Mouse (Mus musculus): ENCODE measurements around the gene Usp35. TPM values are rescaled to one million over a fixed set of nuclear protein-coding genes. Genes with fewer than 3 reads are reported as not detected.

The Usp35 gene
- polyA plus RNA-seq, 2 experiments = 0.14 to 0.36 TPM

GRCm38 (mm10) chr7:97328891-97329588 lies 2.8 kb downstream of the Usp35 start:
- Histone ChIP-seq H3K9ac (replicated peaks) (no peak overlapping the region), H3K36me3 (replicated peaks; ENCODE audit: control insufficient read depth, insufficient read depth, low read depth) (no peaks in the 10 kb centered on the region), H3K27me3 (ENCODE audit: control insufficient read depth, insufficient read depth, low read length) (peaks cover 28% of the 10 kb centered on the region), H3K4me3 (ENCODE audit: insufficient read depth in 1 of 2, low read depth in 2 of 2, low read length in 2 of 2) (no peak overlapping the region), H3K9me3 (ENCODE audit: control insufficient read depth, low read length) (no peaks in the 10 kb centered on the region), H3K27ac (no peak overlapping the region), H3K4me1 (replicated peaks; ENCODE audit: control insufficient read depth in 2 of 2, insufficient read depth in 2 of 2, low read length in 1 of 2) (peaks cover 5 to 9% of the 10 kb centered on the region in 2 experiments), H3K4me2 (ENCODE audit: low read depth) (no peak overlapping the region)
- DNase-seq (ENCODE audit: low read depth in 3 of 3, low spot score in 3 of 3) (no peak), ATAC-seq (ENCODE audit: insufficient read depth) (no peak)
- TF ChIP-seq CTCF (IDR thresholded peaks at IDR 0.05; ENCODE audit: low read depth) (no peak), EP300 (IDR thresholded peaks at IDR 0.05; ENCODE audit: low read depth) (no peak)
- WGBS (ENCODE audit: insufficient replicate concordance) = 70% methylated on average over 13 of the region's 13 CpGs

DNA sequence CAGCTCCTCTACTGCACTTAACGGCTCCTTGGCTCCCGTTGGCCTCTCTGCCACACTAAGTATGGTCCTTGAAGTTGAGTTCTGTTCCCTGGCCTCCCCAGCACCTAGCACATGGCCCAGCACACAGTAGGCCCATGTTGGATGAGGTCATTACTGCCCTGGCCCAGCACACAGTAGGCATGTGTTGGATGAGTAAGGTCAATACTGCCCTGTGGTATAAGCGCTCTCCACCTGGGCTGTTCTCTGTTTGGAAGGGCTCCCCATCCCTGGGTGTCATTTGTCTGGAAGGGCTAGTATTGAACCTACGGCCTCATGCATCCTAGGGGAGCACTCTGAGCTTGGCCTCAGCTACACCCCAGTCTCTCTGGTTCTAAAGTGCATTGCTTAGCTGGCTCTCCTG lies 4.4 kb downstream of the Usp35 start:
- Histone ChIP-seq H3K4me3 (ENCODE audit: insufficient read depth in 1 of 2, low read depth in 2 of 2, low read length in 2 of 2) (no peak overlapping the region), H3K4me1 (replicated peaks; ENCODE audit: control insufficient read depth in 2 of 2, insufficient read depth in 2 of 2, low read length in 1 of 2) (peaks cover 0 to 4% of the 10 kb centered on the region in 2 experiments; a peak in 3 of 4 replicates), H3K27me3 (ENCODE audit: control insufficient read depth, insufficient read depth, low read length) (peaks cover 28% of the 10 kb centered on the region), H3K9ac (replicated peaks) (no peak overlapping the region), H3K27ac (no peak overlapping the region), H3K4me2 (ENCODE audit: low read depth) (no peak overlapping the region), H3K9me3 (ENCODE audit: control insufficient read depth, low read length) (no peaks in the 10 kb centered on the region), H3K36me3 (replicated peaks; ENCODE audit: control insufficient read depth, insufficient read depth, low read depth) (no peaks in the 10 kb centered on the region)
- DNase-seq (ENCODE audit: low read depth in 3 of 3, low spot score in 3 of 3) = no peak
- ATAC-seq (ENCODE audit: insufficient read depth) = no peak
- WGBS (ENCODE audit: insufficient replicate concordance) = 67% methylated on average over 4 of the region's 4 CpGs
- TF ChIP-seq CTCF (IDR thresholded peaks at IDR 0.05; ENCODE audit: low read depth) = no peak
- no peak for TF ChIP-seq EP300 (IDR thresholded peaks at IDR 0.05; ENCODE audit: low read depth)

DNA sequence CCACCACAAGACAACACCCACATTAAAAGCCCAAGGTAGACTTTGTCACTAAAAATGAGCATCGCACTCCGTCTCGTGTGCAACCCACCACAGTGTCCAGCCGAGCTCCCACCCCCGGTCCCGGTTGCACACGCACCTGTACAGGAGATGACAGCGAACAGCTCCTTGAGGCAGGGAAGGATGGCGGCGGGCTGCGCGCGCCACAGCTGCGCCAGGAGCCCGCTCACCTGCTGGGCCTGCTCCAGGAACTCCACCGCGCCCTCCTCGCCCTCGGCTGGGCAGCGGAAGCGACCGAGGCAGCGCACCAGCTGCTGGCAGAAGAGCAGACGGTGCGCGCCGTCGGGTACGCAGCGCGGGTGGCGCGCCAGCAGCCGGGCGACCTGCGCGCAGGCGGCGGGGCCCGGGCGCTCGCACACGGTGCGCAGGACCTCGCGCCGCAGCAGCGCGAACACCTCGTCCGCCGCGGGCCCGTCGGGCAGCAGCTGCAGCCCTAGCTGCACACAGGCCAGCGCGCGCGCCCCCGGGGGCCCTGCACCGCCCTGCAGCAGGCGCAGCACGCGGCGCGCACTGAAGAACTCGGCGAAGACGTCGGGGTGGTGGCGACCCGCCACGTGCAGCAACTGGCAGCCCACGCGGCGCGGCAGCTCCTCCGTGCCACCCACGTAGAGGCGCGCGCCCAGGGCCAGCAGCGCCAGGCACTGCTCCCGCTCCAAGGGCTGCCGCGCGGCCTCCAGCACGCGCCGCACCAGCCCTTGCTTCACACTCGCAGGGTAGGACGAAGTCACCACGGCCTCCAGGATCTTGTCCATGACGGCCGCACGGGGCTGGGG lies 6.4 kb downstream of the Usp35 start:
- Histone ChIP-seq H3K4me3 (ENCODE audit: insufficient read depth in 1 of 2, low read depth in 2 of 2, low read length in 2 of 2) (no peak overlapping the region), H3K27me3 (ENCODE audit: control insufficient read depth, insufficient read depth, low read length) (peaks cover 28% of the 10 kb centered on the region), H3K9ac (replicated peaks) (no peak overlapping the region), H3K27ac (no peak overlapping the region), H3K36me3 (replicated peaks; ENCODE audit: control insufficient read depth, insufficient read depth, low read depth) (no peaks in the 10 kb centered on the region), H3K4me2 (ENCODE audit: low read depth) (no peak overlapping the region), H3K4me1 (replicated peaks; ENCODE audit: control insufficient read depth in 2 of 2, insufficient read depth in 2 of 2, low read length in 1 of 2) (no peaks in the 10 kb centered on the region), H3K9me3 (ENCODE audit: control insufficient read depth, low read length) (no peaks in the 10 kb centered on the region)
- WGBS (ENCODE audit: insufficient replicate concordance) = 13% methylated on average over 89 of the region's 96 CpGs
- DNase-seq (ENCODE audit: low read depth in 3 of 3, low spot score in 3 of 3) = no peak
- ATAC-seq (ENCODE audit: insufficient read depth) = no peak
- TF ChIP-seq EP300 (IDR thresholded peaks at IDR 0.05; ENCODE audit: low read depth) (no peak), CTCF (IDR thresholded peaks at IDR 0.05; ENCODE audit: low read depth) (no peak)

DNA sequence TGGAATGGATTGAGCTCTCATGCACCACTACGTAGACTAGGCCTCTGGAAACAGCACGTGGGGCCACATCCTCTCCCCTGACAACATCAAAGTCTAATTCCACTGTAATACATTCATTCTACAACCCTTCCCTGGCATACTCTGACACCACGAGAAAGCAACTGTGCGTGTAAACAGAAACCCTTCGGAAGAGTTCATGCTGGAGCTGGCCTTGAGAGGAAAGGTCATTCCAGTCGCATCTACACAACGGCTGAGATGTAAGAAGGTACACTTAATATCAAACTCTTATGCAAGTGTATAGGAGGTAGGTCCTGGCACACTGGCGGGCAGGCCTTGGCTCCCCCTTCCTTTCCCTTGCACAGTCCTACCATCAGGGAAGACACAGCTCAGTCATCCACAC lies 7.5 kb downstream of the Usp35 start:
- no peak for DNase-seq (ENCODE audit: low read depth in 3 of 3, low spot score in 3 of 3)
- Histone ChIP-seq H3K9me3 (ENCODE audit: control insufficient read depth, low read length) (no peaks in the 10 kb centered on the region), H3K9ac (replicated peaks) (no peak overlapping the region), H3K4me1 (replicated peaks; ENCODE audit: control insufficient read depth in 2 of 2, insufficient read depth in 2 of 2, low read length in 1 of 2) (no peaks in the 10 kb centered on the region), H3K27me3 (ENCODE audit: control insufficient read depth, insufficient read depth, low read length) (peaks cover 28% of the 10 kb centered on the region), H3K4me3 (ENCODE audit: insufficient read depth in 1 of 2, low read depth in 2 of 2, low read length in 2 of 2) (no peak overlapping the region), H3K36me3 (replicated peaks; ENCODE audit: control insufficient read depth, insufficient read depth, low read depth) (no peaks in the 10 kb centered on the region), H3K27ac (no peak overlapping the region), H3K4me2 (ENCODE audit: low read depth) (no peak overlapping the region)
- 71% methylated on average over 8 of the region's 8 CpGs for WGBS (ENCODE audit: insufficient replicate concordance)
- TF ChIP-seq CTCF (IDR thresholded peaks at IDR 0.05; ENCODE audit: low read depth) = no peak
- no peak for TF ChIP-seq EP300 (IDR thresholded peaks at IDR 0.05; ENCODE audit: low read depth)
- no peak for ATAC-seq (ENCODE audit: insufficient read depth)

DNA sequence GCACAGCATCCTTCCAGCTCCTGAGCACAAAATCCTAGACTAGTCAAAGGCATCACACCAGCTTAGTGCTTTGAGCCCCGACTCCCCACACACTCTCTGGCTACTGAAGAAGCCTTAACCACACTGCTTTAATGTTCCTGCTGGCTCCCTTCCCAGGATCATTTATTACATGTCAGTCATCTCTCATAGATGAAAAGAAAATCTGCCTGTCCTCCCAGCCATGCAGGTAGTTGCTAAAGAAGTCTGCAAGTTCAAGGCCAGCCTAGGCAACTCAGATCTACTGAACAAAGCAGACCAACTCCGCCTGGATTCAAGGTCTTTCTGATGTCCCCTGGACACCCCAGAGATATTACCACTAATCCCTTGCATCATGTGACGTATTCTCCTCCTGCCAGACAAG lies 14.1 kb downstream of the Usp35 start:
- TF ChIP-seq CTCF (IDR thresholded peaks at IDR 0.05; ENCODE audit: low read depth) (no peak), EP300 (IDR thresholded peaks at IDR 0.05; ENCODE audit: low read depth) (no peak)
- no peak for DNase-seq (ENCODE audit: low read depth in 3 of 3, low spot score in 3 of 3)

More for the DNA sequence above, 14.1 kb downstream of the Usp35 start:
- Histone ChIP-seq H3K27ac (no peak overlapping the region), H3K4me2 (ENCODE audit: low read depth) (no peak overlapping the region), H3K9ac (replicated peaks) (no peak overlapping the region), H3K4me1 (replicated peaks; ENCODE audit: control insufficient read depth in 2 of 2, insufficient read depth in 2 of 2, low read length in 1 of 2) (no peaks in the 10 kb centered on the region), H3K9me3 (ENCODE audit: control insufficient read depth, low read length) (no peaks in the 10 kb centered on the region), H3K36me3 (replicated peaks; ENCODE audit: control insufficient read depth, insufficient read depth, low read depth) (no peaks in the 10 kb centered on the region), H3K4me3 (ENCODE audit: insufficient read depth in 1 of 2, low read depth in 2 of 2, low read length in 2 of 2) (no peak overlapping the region), H3K27me3 (ENCODE audit: control insufficient read depth, insufficient read depth, low read length) (no peaks in the 10 kb centered on the region)
- whole genome bisulfite sequencing (ENCODE audit: insufficient replicate concordance) = 59% methylated on average over 3 of the region's 3 CpGs
- no peak for ATAC-seq (ENCODE audit: insufficient read depth)
